Mouse (Mus musculus) MEL (cell line): ENCODE measurements around the gene Cyp2c70.
A peak's percentile ranks its signal among the peaks of the same experiment; 100 is the strongest.

ENCODE experiments used
- MAX ChIP-seq: IDR thresholded peaks from 2 replicates; pipeline ENCODE4 v1.6.1; 2011; ENCODE audit warnings: low read length, improper control_type of control experiment
- ZNF384 ChIP-seq: IDR thresholded peaks from 2 replicates; pipeline ENCODE4 v1.6.1; 2012; ENCODE audit warnings: low read depth, mild to moderate bottlenecking, inconsistent platforms, low read length, improper control_type of control experiment

DNA sequence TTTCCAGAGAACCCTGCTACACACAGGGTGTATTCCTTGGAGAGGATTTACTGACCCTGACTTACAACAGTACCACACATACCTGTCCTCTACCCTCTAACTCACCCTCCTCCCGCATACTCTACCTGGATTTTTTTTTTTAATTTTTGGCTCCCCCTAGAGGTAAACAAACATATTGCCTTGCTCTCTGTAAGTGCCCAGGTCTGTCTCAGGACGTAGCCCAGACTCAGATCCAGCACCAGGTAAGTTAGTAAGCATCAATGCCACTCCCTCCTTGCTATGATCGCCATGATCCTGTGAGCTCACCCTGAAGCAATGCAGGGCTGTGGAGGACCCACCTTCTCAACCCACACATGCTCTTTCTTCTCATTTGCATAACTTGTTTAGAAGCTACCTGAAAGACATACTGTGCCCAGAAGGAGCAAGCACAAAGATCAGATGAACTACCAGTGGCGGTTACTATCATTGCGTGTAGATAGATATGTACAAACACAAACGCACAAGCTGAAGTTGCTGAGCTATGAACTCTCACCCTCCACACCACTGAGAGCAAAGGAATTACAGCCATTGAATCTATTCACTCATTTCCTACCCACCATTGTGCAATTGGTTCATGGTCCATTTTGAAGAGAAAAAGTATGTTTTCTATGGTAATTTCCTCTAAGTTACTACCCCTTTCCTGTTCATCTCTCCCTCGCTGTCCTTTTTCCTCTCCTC lies 44.9 kb upstream of the Cyp2c70 start:
- TF ChIP-seq MAX = no peak
- TF ChIP-seq ZNF384 = peak; percentile 68
